Mouse (Mus musculus): ENCODE measurements at regions not wholly inside any gene's neighbourhood (a gene's known extent, or its start where the extent isn't known, plus 50 kb on each side); places are given as distances from the start of the nearest gene placed in this dataset.

- WGBS, result 19% methylated on average over 9 of the region's 9 CpGs
- no peak for DNase-seq (ENCODE audit: low spot score)
- H3K27ac ChIP-seq (replicated peaks), result no peak overlapping the region
Observed at GRCm38 (mm10) chr4:125439856-125440255, 50.6 kb upstream of the Grik3 start.

GRCm38 (mm10) chr4:125437161-125437822 is 53.2 kb upstream of the Grik3 start:
- DNase-seq (ENCODE audit: low spot score), result no peak
- Histone ChIP-seq H3K4me1 (peaks cover 47% of the 10 kb centered on the region), H3K27ac (replicated peaks) (no peak overlapping the region), H3K27me3 (replicated peaks; ENCODE audit: low read depth, poor library complexity, severe bottlenecking) (no peaks in the 10 kb centered on the region), H3K9me3 (no peaks in the 10 kb centered on the region), H3K4me3 (no peak overlapping the region), H3K36me3 (replicated peaks) (no peaks in the 10 kb centered on the region)
- 69% methylated on average over 13 of the region's 13 CpGs for WGBS

More at GRCm38 (mm10) chr4:125439856-125440255, 50.6 kb upstream of the Grik3 start:
- no peak overlapping the region for H3K4me3 ChIP-seq
- peaks cover 41% of the 10 kb centered on the region for H3K4me1 ChIP-seq
- H3K27me3 ChIP-seq (replicated peaks; ENCODE audit: low read depth, poor library complexity, severe bottlenecking), result 0 out of 2 replicates have a peak, but pooled peaks cover 6% of the 10 kb centered on the region
- H3K9me3 ChIP-seq, result no peaks in the 10 kb centered on the region
- no peaks in the 10 kb centered on the region for H3K36me3 ChIP-seq (replicated peaks)

GRCm38 (mm10) chr4:125433511-125433910 is 57.0 kb upstream of the Grik3 start:
- Histone ChIP-seq H3K4me1 (peaks cover 19% of the 10 kb centered on the region; the same call in 1 of the 2 replicates), H3K27ac (replicated peaks) (no peak overlapping the region), H3K27me3 (replicated peaks; ENCODE audit: low read depth, poor library complexity, severe bottlenecking) (peaks cover 6% of the 10 kb centered on the region; the same call in 1 of the 2 replicates), H3K9me3 (no peaks in the 10 kb centered on the region), H3K36me3 (replicated peaks) (no peaks in the 10 kb centered on the region), H3K4me3 (no peak overlapping the region)
- DNase-seq (ENCODE audit: low spot score), result no peak
- 22% methylated on average over 3 of the region's 3 CpGs for WGBS

GRCm38 (mm10) chr4:125431648-125432047 is 58.9 kb upstream of the Grik3 start:
- DNase-seq (ENCODE audit: low spot score), result no peak
- Histone ChIP-seq H3K27ac (replicated peaks) (no peak overlapping the region), H3K36me3 (replicated peaks) (no peaks in the 10 kb centered on the region), H3K9me3 (no peaks in the 10 kb centered on the region), H3K4me1 (peaks cover 11% of the 10 kb centered on the region; the same call in 1 of the 2 replicates), H3K4me3 (no peak overlapping the region), H3K27me3 (replicated peaks; ENCODE audit: low read depth, poor library complexity, severe bottlenecking) (peaks cover 12% of the 10 kb centered on the region; the same call in 1 of the 2 replicates)

GRCm38 (mm10) chr4:125430845-125431244 is 59.7 kb upstream of the Grik3 start:
- Histone ChIP-seq H3K9me3 (no peaks in the 10 kb centered on the region), H3K27ac (replicated peaks) (no peak overlapping the region), H3K4me1 (peaks cover 7% of the 10 kb centered on the region; the same call in 1 of the 2 replicates), H3K27me3 (replicated peaks; ENCODE audit: low read depth, poor library complexity, severe bottlenecking) (peaks cover 13% of the 10 kb centered on the region; the same call in 1 of the 2 replicates), H3K36me3 (replicated peaks) (no peaks in the 10 kb centered on the region), H3K4me3 (no peak overlapping the region)
- no peak for DNase-seq (ENCODE audit: low spot score)
- WGBS, result 74% methylated on average over 4 of the region's 4 CpGs

- Histone ChIP-seq H3K36me3 (replicated peaks) (no peaks in the 10 kb centered on the region), H3K9me3 (no peaks in the 10 kb centered on the region), H3K4me3 (no peak overlapping the region), H3K4me1 (peaks cover 20% of the 10 kb centered on the region), H3K27ac (replicated peaks) (no peak overlapping the region), H3K27me3 (replicated peaks; ENCODE audit: low read depth, poor library complexity, severe bottlenecking) (peaks cover 13% of the 10 kb centered on the region; the same call in 1 of the 2 replicates)
- WGBS, result 91% methylated on average over 14 of the region's 14 CpGs
- no peak for DNase-seq (ENCODE audit: low spot score)
Observed at GRCm38 (mm10) chr4:125428736-125429135, 61.8 kb upstream of the Grik3 start.

- no peak for DNase-seq (ENCODE audit: low spot score)
- WGBS, result 44% methylated on average over 5 of the region's 5 CpGs
- peaks cover 47% of the 10 kb centered on the region for H3K27me3 ChIP-seq (replicated peaks; ENCODE audit: low read depth, poor library complexity, severe bottlenecking)
Observed at GRCm38 (mm10) chr4:125420561-125421241, 69.8 kb upstream of the Grik3 start.

GRCm38 (mm10) chr4:125419491-125420255 is 70.8 kb upstream of the Grik3 start:
- no peaks in the 10 kb centered on the region for H3K9me3 ChIP-seq
- peaks cover 40% of the 10 kb centered on the region for H3K4me1 ChIP-seq
- no peak overlapping the region for H3K27ac ChIP-seq (replicated peaks)
- WGBS, result 51% methylated on average over 12 of the region's 12 CpGs
- H3K36me3 ChIP-seq (replicated peaks), result no peaks in the 10 kb centered on the region
- no peak overlapping the region for H3K4me3 ChIP-seq
- DNase-seq (ENCODE audit: low spot score), result no peak
- H3K27me3 ChIP-seq (replicated peaks; ENCODE audit: low read depth, poor library complexity, severe bottlenecking), result peaks cover 50% of the 10 kb centered on the region

More at GRCm38 (mm10) chr4:125420561-125421241, 69.8 kb upstream of the Grik3 start:
- Histone ChIP-seq H3K4me3 (no peak overlapping the region), H3K36me3 (replicated peaks) (no peaks in the 10 kb centered on the region), H3K4me1 (peaks cover 42% of the 10 kb centered on the region), H3K27ac (replicated peaks) (no peak overlapping the region), H3K9me3 (no peaks in the 10 kb centered on the region)

GRCm38 (mm10) chr4:125415308-125415707 is 75.2 kb upstream of the Grik3 start:
- Histone ChIP-seq H3K4me1 (peaks cover 45% of the 10 kb centered on the region), H3K4me3 (no peak overlapping the region), H3K36me3 (replicated peaks) (no peaks in the 10 kb centered on the region), H3K9me3 (no peaks in the 10 kb centered on the region), H3K27me3 (replicated peaks; ENCODE audit: low read depth, poor library complexity, severe bottlenecking) (peaks cover 44% of the 10 kb centered on the region), H3K27ac (replicated peaks) (no peak overlapping the region)
- DNase-seq (ENCODE audit: low spot score), result no peak
- 31% methylated on average over 11 of the region's 11 CpGs for WGBS

- Histone ChIP-seq H3K27ac (replicated peaks) (no peak overlapping the region), H3K27me3 (replicated peaks; ENCODE audit: low read depth, poor library complexity, severe bottlenecking) (peaks cover 38% of the 10 kb centered on the region), H3K4me3 (no peak overlapping the region), H3K4me1 (peaks cover 47% of the 10 kb centered on the region), H3K9me3 (no peaks in the 10 kb centered on the region), H3K36me3 (replicated peaks) (no peaks in the 10 kb centered on the region)
- DNase-seq (ENCODE audit: low spot score), result peak; percentile 22
- WGBS, result 82% methylated on average over 7 of the region's 7 CpGs
Observed at GRCm38 (mm10) chr4:125413833-125414719, 76.4 kb upstream of the Grik3 start.

- Histone ChIP-seq H3K9me3 (no peaks in the 10 kb centered on the region), H3K4me3 (no peak overlapping the region), H3K36me3 (replicated peaks) (no peaks in the 10 kb centered on the region), H3K4me1 (peaks cover 62% of the 10 kb centered on the region), H3K27ac (replicated peaks) (peak overlapping the region; percentile 51), H3K27me3 (replicated peaks; ENCODE audit: low read depth, poor library complexity, severe bottlenecking) (peaks cover 27% of the 10 kb centered on the region)
- WGBS, result 46% methylated on average over 8 of the region's 8 CpGs
- no peak for DNase-seq (ENCODE audit: low spot score)
Observed at GRCm38 (mm10) chr4:125410736-125411441, 79.6 kb upstream of the Grik3 start.

Data from embryonic facial prominence, embryonic 10.5 days (tissue).